Mouse (Mus musculus): Measurements from ENCODE around the gene Olfr378. TPM values are rescaled to one million over a fixed set of nuclear protein-coding genes. Genes with fewer than 3 reads are reported as not detected.

Gene Olfr378
- total RNA-seq (2021), result not detected

DNA sequence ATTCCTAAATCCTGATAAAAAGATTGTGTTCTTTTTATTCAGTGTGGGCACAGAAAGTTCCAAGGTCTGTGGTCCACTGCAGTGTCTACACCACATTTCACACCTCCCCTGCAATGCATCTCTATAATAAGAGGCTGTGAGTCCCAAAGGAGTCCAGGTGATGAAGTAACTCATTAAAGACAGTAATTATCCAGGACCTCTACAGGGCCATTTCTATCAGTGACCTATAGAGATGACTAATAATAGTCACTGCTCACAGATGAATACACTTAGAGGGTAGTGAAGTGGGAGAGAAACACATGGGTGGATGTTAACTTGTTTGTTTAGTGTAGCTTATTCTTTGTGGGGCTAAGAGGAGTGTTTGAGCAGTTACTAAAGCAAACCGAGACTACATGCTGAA is at the start of gene Olfr378:
Olfr378 (minus strand) TSS at position 101 of the 400 bp plus-strand sequence.
- DNase-seq (ENCODE audit: extremely low spot score in 1 of 2, low spot score in 1 of 2), result no peak

DNA sequence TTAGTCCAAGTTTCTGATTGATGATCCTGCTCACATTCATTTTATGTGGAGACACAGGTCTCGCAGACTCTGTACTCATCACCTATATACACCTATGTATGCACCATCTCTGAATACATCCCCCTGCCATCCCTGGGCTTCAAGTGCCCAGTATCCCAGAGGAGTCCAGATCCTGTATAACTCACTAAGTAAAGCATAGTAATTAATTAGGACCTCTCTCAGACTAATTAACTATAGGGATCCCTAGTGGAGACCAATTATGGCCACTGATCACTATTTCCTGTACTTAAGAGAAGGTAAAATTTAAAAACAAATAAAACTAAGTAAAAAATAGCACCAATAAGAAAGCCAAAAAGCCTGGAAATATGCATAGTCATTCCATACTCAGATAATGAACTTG is 29.1 kb upstream of the Olfr378 start, which contains the start of gene Olfr380:
Olfr380 (minus strand) TSS at position 101 of the 400 bp plus-strand sequence.
- no peak for DNase-seq (ENCODE audit: extremely low spot score in 1 of 2, low spot score in 1 of 2)

DNA sequence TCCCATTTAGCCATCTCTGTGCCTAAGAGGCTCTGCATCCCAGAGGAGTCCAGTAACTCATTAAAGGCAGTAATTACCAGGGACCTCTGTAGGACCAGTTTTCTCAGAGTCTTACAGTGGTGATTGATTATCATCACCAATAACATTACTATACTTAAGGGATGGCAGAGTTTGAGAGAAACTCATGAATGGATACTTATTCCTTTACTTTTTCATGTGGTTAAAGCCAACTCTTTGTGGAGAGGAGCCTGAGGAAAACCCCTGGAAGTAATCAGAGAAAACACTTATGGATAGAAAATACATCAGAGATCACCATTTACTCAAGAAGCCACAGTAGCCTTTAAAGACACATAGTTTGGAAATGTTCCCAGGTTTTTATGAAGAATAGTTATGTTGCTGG is 28.8 kb downstream of the Olfr378 start, which contains the start of gene Olfr1:
Olfr1 (minus strand) TSS at position 101 of the 400 bp plus-strand sequence.
- DNase-seq (ENCODE audit: extremely low spot score in 1 of 2, low spot score in 1 of 2), result no peak

DNA sequence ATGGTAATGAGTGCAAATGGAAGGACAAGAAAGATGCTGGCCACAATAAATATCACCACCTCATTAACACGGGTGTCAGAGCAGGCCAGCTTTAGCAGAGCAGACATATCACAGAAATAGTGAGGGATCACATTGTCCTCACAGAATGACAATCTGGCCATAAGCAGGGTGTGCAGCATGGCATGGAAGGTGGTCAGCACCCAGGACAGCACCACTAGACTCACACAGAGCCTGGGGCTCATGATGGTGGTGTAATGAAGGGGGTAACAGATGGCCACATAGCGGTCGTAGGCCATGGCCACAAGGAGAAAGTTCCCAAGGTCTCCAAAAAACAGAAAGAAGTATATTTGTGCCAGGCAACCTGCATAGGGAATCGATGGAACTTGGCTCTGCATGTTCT is 32.9 kb downstream of the Olfr378 start:
- DNase-seq (ENCODE audit: extremely low spot score in 1 of 2, low spot score in 1 of 2), result no peak

Other genes starting within 250 kb of the Olfr378 start
- 10 to 100 TPM; 16.5 to 23.0 TPM for gene Ctns, start 229.4 kb downstream of the Olfr378 start, total RNA-seq (2021)
- gene Shpk, start 229.0 kb downstream of the Olfr378 start, total RNA-seq (2021), result 1 to 10 TPM; 3.0 to 4.1 TPM
- gene Trpv1, start 194.2 kb downstream of the Olfr378 start, total RNA-seq (2021), result under 1 TPM in 1 of 2 experiments, not detected in 1; 0.12 TPM
- gene Trpv3, start 161.1 kb downstream of the Olfr378 start, total RNA-seq (2021), result under 1 TPM; 0.34 to 0.40 TPM
- gene Aspa, start 98.9 kb downstream of the Olfr378 start, total RNA-seq (2021), result 10 to 100 TPM; 11.7 to 14.6 TPM
- gene Gm49340, start 98.7 kb downstream of the Olfr378 start, total RNA-seq (2021), result not detected
- gene Spata22, start 98.7 kb downstream of the Olfr378 start, total RNA-seq (2021), result not detected
- not detected for gene Olfr20, start 77.7 kb downstream of the Olfr378 start, total RNA-seq (2021)
- gene Olfr376, start 57.2 kb downstream of the Olfr378 start, total RNA-seq (2021), result not detected
- not detected for gene Olfr1, start 28.9 kb downstream of the Olfr378 start, total RNA-seq (2021)
- not detected for gene Olfr380, start 29.0 kb upstream of the Olfr378 start, total RNA-seq (2021)
- not detected for gene Olfr381, start 63.1 kb upstream of the Olfr378 start, total RNA-seq (2021)
- not detected for gene Olfr382, start 88.7 kb upstream of the Olfr378 start, total RNA-seq (2021)
- gene Olfr385, start 164.5 kb upstream of the Olfr378 start, total RNA-seq (2021), result not detected
- gene Olfr384, start 170.1 kb upstream of the Olfr378 start, total RNA-seq (2021), result not detected

All from layer of hippocampus, postnatal 25 days (tissue).